Mouse (Mus musculus): ENCODE measurements around the gene Mob3a.

Mob3a gene

DNA sequence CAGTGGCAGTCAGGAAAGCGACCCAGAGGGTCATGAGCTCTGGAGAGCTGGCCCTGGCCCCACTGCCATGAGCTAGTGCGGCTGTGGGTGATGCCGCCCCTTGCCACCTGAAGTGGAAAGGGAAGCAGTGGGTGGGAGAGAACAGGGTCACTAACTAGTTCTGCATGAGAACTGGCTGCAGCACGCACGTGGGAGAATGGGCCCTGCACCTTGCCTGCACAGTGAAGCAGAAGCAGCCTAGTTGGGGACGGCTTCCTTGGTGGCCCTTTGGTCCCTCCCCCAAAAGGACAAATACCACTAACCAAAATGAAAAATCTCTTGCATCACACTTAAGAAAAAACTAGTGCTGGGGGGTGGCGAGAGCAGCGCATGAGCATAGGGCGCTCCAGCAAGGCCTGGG, 3.2 kb downstream of the Mob3a start:
- DNase-seq: no peak

DNA sequence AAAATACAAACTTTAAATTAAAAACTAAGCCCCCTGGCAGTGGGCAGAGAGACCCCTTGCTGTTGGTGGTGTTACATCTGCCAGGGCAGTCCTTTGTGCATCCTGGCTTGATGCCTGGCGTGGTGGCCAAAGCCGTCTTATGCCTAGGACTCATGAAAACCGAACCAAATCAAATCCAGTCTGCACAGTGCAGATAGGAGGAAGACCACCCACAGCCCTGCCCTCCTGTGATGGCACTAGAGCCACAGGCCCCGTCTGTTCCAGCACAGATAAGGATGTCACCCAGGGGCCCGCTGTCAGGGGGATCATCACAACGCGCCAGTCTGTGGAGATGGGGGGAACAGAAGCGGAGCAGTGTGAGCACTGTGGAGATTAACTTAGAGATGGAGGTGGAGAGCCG, 4.0 kb downstream of the Mob3a start:
- DNase-seq: no peak

DNA sequence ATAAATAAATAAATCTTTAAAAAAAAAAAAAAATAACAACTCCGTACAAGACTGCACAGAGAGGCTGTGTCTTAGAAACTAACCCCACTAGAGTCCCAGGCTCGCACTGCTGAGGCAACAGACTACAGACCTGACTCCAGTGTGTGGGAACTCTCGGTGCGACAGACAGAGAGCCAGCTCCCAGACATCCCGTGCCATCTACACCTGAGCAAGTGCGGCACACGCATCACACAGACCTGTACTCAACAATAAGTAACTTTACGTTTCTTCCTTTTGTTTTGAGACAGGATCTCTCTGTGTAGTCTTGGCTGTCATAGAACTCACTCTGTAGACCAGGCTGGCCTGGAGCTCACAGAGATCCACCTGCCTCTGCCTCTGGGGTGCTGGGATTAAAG, 4.4 kb downstream of the Mob3a start:
- DNase-seq: no peak

DNA sequence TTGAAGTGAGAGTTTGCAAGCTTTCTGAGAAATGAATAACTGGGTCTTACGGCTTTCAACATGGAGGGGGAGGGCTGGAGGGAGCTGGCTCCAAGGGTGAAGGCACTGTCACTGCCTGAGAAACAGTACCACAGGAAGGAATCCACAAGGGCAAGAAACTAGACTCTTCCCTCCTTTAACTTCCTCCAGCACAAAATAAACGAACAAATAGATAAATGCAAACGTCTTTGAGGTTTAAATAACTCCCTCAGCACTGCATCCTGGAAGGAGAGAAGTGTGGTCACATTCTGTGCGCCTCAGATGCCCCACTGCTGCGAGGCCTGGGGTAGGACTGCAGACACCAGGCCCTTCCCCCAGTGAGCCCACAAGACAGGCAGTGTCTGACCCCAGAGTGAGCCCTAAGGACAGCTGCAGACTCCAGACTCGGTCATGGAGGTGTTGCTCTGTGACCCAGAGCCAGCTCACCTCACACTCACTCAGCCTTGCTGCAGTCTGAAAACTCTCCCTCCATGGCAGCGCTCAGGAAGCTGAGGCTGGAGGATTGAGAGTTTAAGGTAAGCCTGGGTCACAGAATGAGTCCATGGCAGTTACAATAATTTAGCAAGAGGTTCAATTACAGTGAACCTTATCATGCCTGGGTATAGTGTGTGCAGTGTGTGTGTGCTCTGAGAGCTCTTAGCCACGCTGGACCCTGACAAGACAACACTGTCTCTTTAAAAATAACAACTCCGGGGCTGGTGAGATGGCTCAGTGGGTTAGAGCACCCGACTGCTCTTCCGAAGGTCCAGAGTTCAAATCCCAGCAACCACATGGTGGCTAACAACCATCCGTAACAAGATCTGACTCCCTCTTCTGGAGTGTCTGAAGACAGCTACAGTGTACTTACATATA, 5.0 kb downstream of the Mob3a start:
- DNase-seq: peak; percentile 22 to 23

DNA sequence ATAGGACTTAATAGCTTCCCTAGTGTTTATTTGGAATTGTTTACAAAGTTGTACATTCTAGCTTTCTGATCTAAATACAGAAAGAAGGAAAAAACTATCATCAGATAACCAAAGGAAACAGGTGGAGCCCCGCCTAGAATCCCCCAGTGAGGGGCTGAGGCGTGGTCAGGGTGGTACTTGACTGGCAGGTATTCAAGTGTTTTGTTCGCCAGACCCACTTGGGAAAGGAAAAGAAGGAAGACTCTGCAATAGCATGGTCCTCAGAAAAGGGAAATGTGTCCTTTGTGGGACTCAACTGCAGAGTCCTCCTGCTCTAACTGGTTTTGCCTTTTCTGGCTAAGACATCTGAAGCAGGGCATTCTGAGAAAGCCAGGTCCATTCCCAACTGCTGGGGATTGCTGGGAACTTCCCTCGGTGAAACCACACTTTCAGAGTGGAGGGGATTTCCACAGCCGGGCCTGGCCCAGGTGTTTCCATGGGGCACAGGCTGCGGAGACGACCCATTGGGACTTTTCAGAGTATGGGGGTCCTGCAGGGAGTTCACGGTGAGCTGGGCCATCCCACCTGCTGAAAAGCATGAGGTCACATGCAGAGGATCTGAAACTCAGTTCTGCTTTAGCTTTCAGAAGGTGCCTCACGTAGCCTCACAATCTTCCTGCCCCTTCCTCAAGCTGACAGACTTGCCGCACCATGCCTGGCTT, 5.8 kb downstream of the Mob3a start:
- DNase-seq: peak; percentile 62 to 67

DNA sequence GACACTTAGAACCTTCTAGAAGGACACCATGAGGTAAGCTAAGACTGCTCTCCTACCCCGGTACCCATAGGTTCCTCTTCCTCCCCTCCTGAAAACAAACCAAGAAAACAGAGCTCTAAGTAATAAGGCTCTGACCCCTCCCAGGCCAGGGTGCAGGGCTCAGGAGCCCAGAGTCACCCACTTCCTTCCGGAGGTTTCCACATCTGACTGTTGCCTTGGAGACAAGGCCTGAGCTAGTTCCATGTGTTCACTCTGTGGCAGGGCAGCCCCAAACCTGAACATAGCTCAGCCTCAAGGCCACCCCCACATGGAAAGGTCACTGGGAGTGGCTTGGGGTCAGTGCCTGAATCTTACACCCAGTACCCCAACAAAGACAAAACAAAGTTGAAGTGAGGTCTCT, 6.6 kb downstream of the Mob3a start:
- DNase-seq: peak; percentile 82 to 83

DNA sequence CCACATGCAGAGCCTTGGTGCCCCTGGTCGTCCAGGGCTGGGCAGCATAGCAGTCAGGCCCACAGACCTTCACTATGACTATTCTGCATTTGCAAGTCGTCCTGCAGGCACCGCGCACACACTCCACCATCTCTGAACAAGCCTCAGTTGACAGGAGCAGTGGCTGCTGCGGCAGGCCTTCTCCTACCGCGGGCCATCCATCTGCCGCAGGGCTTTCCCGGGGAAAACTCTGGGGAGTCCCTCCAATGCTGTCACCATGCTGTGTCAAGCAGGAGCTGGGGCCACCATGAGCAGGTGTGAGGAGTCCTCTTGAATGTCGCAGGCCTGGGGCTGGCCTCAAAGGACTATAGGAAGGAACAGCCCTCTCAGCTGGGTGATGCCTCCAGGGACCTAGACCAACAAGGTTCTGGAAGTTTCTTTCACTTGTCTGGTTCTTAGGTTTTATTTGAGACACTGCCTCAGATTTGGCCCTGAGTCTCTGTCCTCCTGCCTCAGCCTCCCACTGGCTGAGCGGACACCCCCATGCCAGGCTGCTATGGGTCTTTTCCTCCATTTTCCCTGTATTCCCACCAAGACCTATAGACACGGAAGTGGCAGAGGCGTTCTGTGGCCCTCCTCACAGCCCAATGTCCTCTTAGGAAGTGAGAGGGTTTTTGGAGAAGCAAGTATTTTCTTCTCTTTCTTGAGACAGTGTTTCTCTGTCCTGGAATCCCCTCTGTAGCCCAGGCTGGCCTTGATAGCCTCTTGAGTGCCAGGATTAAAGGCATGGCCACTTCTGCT, 7.4 kb downstream of the Mob3a start:
- no peak for DNase-seq

DNA sequence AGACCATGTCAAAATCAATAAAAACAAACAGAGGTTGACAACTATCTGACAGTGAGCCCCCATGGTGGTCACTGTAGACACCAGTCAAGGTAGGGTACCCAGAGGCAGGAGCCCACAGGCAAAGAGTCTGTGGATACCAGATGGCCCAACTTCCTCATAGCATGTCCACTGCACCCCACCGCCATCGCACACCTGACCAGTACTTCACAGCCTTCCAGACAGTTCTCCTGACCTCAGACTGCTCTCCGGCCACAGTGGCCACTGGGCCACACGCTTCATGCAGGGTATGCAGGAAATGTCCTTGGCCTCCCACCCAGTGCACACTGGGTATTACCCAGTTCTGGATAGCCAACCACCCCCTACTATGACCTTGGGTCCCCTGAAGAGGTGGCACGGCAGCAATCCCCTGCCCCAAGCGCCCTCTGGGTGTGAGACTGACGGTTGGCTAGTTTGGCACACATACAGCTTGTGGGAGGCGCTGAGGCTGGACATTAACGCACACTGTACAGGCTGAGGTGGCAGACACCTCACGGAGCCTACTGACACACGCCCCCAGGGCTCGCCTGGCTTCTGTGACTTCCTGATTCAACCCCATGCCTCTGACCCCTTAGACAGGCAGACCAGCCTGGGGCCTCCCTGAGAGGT, 8.3 kb downstream of the Mob3a start:
- DNase-seq: no peak

DNA sequence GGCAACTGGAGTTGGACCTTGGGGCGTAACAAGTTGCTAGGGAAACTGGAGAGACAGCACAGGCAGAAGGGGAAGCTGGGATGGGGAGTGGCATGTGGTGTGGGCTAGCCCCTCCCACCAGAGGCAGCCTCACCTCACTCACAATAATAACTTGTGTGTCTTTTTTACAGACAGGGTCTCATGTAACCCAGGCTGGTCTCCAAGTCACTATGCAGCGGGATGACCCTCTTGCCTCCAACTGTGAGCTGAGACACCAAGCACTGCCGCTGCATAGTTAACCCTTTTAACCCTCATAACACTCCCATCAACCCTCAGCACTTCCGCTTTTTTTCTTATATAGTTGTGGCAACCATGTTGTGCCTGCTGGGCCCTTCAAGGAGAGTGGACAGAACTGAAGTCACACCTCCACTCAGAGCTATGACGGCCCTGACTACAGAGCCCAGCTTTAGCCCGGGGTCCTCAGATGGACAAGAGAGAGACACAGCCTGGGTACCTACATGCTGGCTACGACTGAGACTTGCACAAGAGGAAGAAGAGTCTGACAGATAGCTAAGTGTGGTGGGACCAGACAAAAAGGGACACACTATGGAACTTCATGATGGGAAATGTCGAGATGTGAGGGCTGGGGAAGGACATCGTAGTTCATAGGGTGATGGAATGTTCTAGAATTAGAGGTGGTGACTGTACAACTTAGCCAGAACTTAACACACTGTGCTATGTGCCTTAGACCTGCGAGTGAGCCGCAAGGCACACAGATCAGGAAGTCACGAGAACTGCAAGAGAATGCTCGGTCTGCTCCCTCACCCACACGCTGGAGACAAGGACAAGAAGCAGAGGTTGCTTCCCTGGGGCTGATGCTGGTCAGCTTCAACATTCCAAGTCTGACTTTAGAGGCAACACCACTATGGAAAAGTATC, 9.3 kb downstream of the Mob3a start:
- DNase-seq: peak; percentile 76

DNA sequence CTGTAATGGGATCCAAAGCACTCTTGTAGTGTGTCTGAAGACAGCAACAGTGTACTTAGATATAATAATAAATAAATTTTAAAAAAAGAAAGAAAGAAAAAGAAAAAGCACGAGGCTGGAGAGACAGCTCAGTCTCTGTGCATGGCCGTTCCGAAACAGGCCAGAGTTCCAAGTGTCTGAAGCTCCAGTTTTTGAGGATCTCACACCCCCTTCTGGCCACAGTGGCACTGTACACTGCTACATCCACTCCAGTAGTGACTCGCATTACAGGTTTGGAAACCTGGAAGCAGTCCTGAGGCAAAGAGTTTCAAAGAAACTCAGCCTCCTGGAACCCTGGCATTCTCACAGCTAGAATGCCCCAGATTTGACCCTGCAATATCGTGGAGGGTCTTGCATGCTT, 13.9 kb downstream of the Mob3a start:
- peak; percentile 76 to 80 for DNase-seq

DNA sequence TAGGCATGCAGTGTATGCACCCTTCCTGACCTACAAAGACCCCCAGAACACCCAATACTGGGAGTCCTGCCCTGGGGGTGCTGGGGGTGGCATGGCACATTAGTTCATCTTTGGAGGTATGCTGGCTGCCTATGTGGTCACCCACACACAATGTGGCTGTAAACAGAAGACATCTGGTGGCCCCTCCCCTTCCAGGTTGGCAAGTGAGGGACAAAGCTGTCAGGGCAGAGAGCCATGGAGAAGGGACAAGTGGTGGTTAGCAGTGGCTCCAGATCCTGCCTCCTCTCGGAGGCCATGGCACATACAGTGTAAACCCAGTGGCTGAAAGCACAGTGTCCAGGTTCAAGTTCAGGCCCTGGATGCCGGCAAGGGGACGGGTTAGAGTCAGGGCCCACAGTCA, 15.2 kb downstream of the Mob3a start:
- no peak for DNase-seq

DNA sequence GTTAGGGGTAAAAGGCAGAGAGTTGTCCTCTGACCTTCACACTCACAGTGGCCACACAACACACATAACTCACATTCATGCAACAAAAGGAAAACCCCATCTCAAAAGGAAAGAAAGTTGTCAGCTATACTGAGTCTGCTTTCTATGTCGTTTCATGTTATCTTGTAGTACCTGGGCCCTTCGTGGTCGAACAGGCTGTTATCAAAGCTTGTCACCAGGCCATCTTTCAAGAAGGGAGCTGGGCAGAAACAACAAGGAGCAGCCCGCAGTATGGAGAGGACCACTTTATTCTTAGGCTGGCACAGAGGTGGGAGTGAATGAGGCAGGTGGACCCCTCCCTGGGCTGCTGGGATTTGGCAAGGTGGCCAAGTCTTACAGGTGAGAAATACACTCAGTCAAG, 16.8 kb downstream of the Mob3a start:
- no peak for DNase-seq

DNA sequence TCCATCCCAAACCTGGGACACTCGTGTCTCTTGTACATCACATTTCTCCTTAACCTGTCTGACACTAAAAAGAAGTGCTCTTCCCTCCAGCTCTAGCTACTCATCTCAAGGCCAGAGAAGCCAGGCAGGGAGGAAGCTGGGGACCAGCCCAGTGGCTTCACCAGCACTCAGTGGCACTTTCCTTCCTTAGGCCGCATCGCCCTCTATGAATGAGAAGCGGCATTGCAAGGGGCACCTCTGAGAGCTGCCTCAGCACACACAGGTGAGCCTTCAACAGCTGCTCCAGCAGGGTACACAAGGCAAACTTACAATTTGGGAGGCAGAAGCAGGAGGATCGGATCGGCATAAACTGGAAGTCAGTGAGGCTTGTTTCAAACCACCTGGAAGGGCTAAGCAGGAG, 17.6 kb downstream of the Mob3a start:
- peak; percentile 84 to 86 for DNase-seq

DNA sequence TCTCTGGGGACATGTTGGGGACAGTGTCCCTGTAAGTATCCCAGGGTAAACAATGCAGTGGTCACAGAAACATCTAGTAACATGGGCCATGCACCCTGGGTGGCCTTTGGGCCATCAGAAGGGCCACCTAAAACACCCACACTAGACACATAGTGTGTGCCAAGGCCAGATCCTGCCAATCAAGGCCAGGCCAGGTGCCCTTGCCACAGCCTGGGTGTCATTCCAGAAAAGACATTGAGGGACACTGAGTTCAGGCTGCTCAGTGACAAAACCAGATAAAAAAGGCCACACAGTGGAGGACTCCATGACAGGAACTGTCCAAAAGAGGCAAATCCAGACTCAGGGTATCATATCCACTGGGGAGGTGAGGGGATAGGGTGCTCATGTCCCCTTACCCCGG, 18.1 kb downstream of the Mob3a start:
- DNase-seq: no peak

DNA sequence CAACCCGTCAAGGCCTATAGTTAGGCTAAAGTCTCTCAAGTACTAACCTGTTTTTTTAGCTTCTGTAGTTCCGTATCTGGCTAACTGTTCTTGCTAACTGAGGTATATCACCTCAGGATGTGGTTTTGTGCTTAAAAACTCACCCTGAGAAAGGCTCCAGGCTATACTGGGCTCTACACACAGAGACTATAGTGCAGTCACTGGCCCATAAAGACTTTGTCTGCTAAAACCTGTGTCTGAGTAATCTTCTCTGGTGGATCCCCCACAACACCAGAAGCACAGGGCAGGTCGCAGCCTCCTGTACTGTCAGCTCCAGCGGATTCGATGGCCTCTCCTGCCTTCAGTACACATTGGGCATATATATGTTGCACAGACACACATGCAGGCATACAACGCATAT, 19.8 kb downstream of the Mob3a start:
- DNase-seq: peak; percentile 71 to 74

DNA sequence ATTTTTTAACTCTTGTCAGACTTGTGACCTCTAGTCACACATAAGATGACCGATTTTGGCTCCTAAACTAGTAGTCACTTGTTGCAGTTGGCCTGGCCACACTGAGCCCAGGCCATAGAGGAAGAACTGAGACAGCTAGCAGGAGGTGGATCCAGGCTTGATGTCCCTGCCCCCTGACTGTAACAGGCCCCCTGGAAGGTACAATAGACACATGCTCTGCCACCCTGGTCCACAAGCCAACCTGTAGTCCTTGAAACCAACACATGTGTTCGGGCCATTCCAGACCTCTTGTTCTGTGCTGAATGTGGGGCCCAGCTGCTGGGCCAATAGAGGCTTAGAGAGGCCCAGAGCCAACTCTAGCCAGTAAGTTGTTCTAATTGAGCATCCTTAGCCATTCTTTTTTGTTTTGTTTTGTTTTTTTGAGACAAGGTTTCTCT, 21.5 kb downstream of the Mob3a start:
- no peak for DNase-seq

DNA sequence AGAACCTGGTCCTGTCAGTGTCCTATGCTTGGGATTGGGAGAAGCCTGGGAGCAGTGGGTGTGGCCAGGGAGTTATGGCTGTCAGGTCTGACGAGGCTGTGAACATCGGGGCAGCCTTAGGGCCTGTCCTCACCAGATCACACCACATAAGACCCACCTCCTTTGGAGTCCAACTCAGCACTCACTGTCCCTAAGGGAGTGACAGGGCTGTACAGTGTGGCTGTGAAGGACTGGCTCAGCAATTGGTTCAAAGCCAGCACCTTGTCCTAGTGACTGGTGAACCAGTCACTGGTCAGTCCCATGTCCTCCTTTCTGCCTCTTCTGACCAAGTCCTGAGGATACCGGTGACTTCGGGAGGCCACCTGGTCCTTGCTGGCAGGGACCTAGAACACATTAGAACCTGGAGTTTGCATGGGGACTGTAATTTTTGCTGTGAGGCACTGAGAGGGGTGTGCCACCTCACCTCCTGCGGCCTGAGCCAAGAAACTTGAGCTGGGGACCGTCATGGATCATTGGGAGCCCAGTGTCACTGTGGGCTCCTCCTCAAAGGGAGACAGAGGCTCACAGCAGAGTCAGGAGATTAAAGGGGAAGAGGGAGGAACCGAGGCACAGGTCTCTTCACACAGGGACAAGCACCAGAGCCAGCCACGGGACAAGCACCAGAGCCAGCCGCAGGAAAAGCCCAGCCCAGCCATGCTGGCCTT, 22.1 kb downstream of the Mob3a start:
- DNase-seq: no peak

DNA sequence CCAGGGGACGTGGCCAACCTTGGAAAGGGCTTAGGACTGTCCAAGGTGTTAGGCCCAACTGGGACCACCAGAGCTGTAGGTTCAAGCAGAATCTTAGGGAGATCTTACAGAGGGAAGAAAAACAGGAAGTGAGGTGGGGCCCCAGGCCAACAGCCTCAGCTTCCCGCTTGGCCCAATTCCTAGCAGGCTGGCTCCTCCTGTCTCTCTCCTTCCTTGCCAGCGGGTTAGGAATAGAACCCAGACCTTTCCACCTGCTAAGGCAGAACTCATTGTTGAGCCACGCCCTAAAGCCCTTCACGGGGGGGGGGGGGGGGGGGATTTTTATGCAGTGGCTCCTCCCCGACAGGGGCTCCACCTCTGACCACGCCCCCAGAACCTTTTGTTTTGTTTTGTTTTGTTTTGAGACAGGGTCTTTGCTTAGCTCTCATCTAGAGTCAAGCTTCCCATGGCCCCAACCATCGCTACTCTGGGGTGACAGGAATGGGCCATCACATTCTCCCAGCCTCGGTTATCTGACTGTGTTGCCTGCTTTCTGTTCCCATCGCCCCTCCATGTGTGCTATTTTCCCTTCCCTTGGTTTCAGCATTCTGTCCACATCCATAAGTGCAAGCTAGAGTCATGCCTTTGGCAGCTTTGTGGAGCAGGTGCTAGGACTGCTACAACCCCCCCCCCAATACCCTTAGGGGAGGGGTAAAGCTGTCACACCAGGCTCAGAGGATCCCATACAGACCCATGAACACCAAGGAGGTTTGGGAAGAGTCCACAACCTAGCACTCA, 23.0 kb downstream of the Mob3a start:
- DNase-seq: peak; percentile 50 to 58

DNA sequence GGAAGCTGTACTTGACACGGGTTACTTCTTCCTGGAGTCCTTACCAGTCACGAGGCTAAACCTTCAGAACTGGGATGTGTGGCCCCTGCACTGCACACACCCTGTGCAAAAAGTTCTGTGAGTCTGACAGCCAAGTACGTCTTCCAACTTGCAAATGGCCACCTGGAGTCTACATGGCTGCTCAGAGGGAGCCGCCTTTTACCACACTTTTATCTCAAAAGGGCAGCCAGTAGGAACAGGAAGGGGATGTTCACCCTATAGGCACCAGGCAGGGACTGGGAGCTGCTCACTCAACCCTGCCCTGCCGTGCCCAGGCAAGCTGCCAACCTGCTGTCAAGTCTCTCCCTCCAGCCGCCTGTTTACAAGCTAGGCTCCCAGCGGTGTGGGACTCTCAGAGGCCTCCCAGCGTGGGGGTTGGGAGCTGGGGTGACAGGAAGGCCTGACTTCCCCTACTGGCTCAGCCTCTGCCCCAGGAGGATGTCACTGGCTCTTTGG, 23.8 kb downstream of the Mob3a start, which contains the start of gene Mknk2:
Gene Mknk2, minus strand, starts transcription at position 171 of the 495 bp plus-strand sequence.
- peak; percentile 82 for DNase-seq
